Mouse (Mus musculus): ENCODE results near the gene Gm16867. TPM values are rescaled to one million over a fixed set of nuclear protein-coding genes. Genes with fewer than 3 reads are reported as not detected.
"Not testable (repeated sequence)": the region's sequence is repeated elsewhere in the genome, so short reads cannot be mapped to it uniquely, and the experiment has no call there.

Gene Gm16867
- not detected in 2 replicates for polyA plus RNA-seq (2012; rRNA removed)

GRCm38 (mm10) chr14:69503174-69503573, at the start of gene Gm16867:
TSS of gene Gm16867 (minus strand) at chr14:69503362.
- not testable (repeated sequence) for H3K27ac ChIP-seq (ENCODE audit: insufficient read depth, low read length); H3K4me3 ChIP-seq (replicated peaks; ENCODE audit: insufficient read depth, low read depth, low read length); H3K27me3 ChIP-seq (ENCODE audit: control insufficient read depth, insufficient read depth, low read length); DNase-seq; H3K4me1 ChIP-seq (ENCODE audit: control insufficient read depth, insufficient read depth, low read length)
- WGBS = no CpG with 5 or more reads among the region's 29 CpGs

- H3K4me3 ChIP-seq (replicated peaks; ENCODE audit: insufficient read depth, low read depth, low read length); H3K27ac ChIP-seq (ENCODE audit: insufficient read depth, low read length); DNase-seq; H3K27me3 ChIP-seq (ENCODE audit: control insufficient read depth, insufficient read depth, low read length); H3K4me1 ChIP-seq (ENCODE audit: control insufficient read depth, insufficient read depth, low read length): not testable (repeated sequence)
- no CpG with 5 or more reads among the region's 4 CpGs for WGBS
These were observed 44.1 kb upstream of the Gm16867 start for GRCm38 (mm10) chr14:69547310-69547709.

DNA sequence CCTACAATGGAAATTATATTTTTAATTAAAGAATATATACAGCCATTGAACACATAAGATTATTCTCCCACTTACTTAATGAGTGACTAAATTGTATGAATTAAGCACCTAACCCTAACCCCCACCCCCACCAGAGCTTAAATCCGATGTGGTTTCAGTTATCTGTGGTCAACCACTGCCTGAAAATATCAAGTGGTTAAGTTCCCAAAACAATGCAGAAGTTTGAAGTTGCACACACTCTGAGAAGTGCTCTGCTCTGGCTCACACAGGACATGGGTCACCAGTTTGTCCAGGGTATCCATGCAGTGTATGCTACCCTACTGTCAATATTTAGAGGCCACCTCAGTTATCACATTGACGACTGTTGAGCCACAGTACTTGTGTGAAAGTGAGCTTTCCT, 41.9 kb upstream of the Gm16867 start:
- not testable (repeated sequence) for H3K27ac ChIP-seq (ENCODE audit: insufficient read depth, low read length); H3K4me3 ChIP-seq (replicated peaks; ENCODE audit: insufficient read depth, low read depth, low read length); DNase-seq; H3K27me3 ChIP-seq (ENCODE audit: control insufficient read depth, insufficient read depth, low read length); H3K4me1 ChIP-seq (ENCODE audit: control insufficient read depth, insufficient read depth, low read length)
- no CpG with 5 or more reads among the region's 2 CpGs for WGBS

GRCm38 (mm10) chr14:69544033-69544432, 40.9 kb upstream of the Gm16867 start:
- not testable (repeated sequence) for H3K27ac ChIP-seq (ENCODE audit: insufficient read depth, low read length); H3K4me3 ChIP-seq (replicated peaks; ENCODE audit: insufficient read depth, low read depth, low read length); H3K4me1 ChIP-seq (ENCODE audit: control insufficient read depth, insufficient read depth, low read length); H3K27me3 ChIP-seq (ENCODE audit: control insufficient read depth, insufficient read depth, low read length); DNase-seq
- no CpG with 5 or more reads among the region's 7 CpGs for whole genome bisulfite sequencing

GRCm38 (mm10) chr14:69542695-69543094, 39.5 kb upstream of the Gm16867 start:
- no CpG with 5 or more reads among the region's 7 CpGs for WGBS
- not testable (repeated sequence) for H3K27me3 ChIP-seq (ENCODE audit: control insufficient read depth, insufficient read depth, low read length); H3K4me3 ChIP-seq (replicated peaks; ENCODE audit: insufficient read depth, low read depth, low read length); H3K27ac ChIP-seq (ENCODE audit: insufficient read depth, low read length); DNase-seq; H3K4me1 ChIP-seq (ENCODE audit: control insufficient read depth, insufficient read depth, low read length)

GRCm38 (mm10) chr14:69540113-69540512, 37.0 kb upstream of the Gm16867 start:
- not testable (repeated sequence) for H3K4me1 ChIP-seq (ENCODE audit: control insufficient read depth, insufficient read depth, low read length); DNase-seq; H3K4me3 ChIP-seq (replicated peaks; ENCODE audit: insufficient read depth, low read depth, low read length); H3K27ac ChIP-seq (ENCODE audit: insufficient read depth, low read length); H3K27me3 ChIP-seq (ENCODE audit: control insufficient read depth, insufficient read depth, low read length)
- WGBS = no CpG with 5 or more reads among the region's 5 CpGs

GRCm38 (mm10) chr14:69536539-69536938, 33.4 kb upstream of the Gm16867 start:
- not testable (repeated sequence) for DNase-seq; H3K4me1 ChIP-seq (ENCODE audit: control insufficient read depth, insufficient read depth, low read length); H3K4me3 ChIP-seq (replicated peaks; ENCODE audit: insufficient read depth, low read depth, low read length); H3K27ac ChIP-seq (ENCODE audit: insufficient read depth, low read length); H3K27me3 ChIP-seq (ENCODE audit: control insufficient read depth, insufficient read depth, low read length)
- no CpG with 5 or more reads among the region's 7 CpGs for WGBS

DNA sequence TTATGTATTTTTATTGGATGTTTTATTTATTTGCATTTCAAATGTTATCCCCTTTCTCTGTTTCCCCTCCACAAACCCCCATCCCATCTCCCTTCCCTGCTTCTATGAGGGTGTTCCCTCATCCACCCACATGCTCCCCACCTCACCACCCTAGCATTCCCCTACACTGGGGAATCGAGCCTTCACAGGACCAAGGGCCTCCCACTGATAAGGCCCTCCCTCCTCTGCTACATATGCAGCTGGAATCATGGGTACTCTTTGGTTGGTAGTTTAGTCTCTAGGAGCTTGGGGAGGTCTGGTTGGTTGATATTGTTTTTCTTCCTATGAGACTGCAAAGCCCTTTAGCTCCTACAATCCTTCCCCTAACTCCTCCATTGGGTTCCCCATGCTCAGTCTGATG, 23.0 kb upstream of the Gm16867 start:
- DNase-seq; H3K4me3 ChIP-seq (replicated peaks; ENCODE audit: insufficient read depth, low read depth, low read length); H3K27me3 ChIP-seq (ENCODE audit: control insufficient read depth, insufficient read depth, low read length); H3K27ac ChIP-seq (ENCODE audit: insufficient read depth, low read length); H3K4me1 ChIP-seq (ENCODE audit: control insufficient read depth, insufficient read depth, low read length): not testable (repeated sequence)
- WGBS = no CpG with 5 or more reads among the region's 1 CpGs

DNA sequence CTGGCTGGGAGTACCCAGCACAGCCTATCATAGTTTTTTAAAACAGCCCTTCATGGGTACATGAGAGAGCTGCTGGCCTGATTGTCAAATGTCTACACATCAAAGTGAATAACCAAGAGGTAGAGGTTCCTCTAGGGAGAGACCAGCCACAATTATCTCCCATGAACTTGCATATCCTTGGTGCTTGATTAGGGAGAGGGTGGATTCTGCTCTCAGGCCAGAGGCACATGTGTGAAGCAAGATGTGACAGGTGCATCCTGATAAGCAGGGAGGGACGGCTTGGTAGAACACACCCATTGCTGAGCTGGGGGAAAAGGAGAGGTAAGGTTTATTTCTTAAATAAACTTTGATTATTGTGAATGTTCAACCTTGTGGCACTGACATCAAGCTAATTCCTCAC, 19.8 kb upstream of the Gm16867 start:
- WGBS = no CpG with 5 or more reads among the region's 1 CpGs
- H3K27me3 ChIP-seq (ENCODE audit: control insufficient read depth, insufficient read depth, low read length); H3K27ac ChIP-seq (ENCODE audit: insufficient read depth, low read length); H3K4me1 ChIP-seq (ENCODE audit: control insufficient read depth, insufficient read depth, low read length); DNase-seq; H3K4me3 ChIP-seq (replicated peaks; ENCODE audit: insufficient read depth, low read depth, low read length): not testable (repeated sequence)

DNA sequence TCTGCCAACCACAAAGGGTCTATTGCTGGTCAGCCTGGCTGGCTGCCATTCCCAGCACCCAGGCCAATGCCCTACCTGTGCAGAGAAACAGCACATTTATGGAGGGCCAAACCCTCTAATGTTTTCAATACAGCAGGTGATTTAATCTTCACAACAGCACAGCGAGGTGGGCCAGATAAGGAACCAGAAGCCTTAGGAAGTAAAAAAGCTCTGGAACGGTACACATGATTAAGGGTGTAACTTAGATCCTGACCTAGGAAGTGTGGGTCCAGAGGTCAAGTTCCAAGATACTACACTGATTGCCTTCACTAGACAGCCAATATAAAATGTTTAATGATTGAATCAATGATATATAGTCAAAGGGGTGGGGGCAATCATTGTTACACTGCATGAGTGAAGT, 17.6 kb upstream of the Gm16867 start:
- H3K27me3 ChIP-seq (ENCODE audit: control insufficient read depth, insufficient read depth, low read length); DNase-seq; H3K4me3 ChIP-seq (replicated peaks; ENCODE audit: insufficient read depth, low read depth, low read length); H3K27ac ChIP-seq (ENCODE audit: insufficient read depth, low read length); H3K4me1 ChIP-seq (ENCODE audit: control insufficient read depth, insufficient read depth, low read length): not testable (repeated sequence)
- no CpG with 5 or more reads among the region's 2 CpGs for WGBS

GRCm38 (mm10) chr14:69512449-69512848, 9.3 kb upstream of the Gm16867 start, which contains the start of gene Gm27179:
TSS of gene Gm27179 (minus strand) at chr14:69512549.
- not testable (repeated sequence) for H3K4me1 ChIP-seq (ENCODE audit: control insufficient read depth, insufficient read depth, low read length); H3K27me3 ChIP-seq (ENCODE audit: control insufficient read depth, insufficient read depth, low read length); H3K4me3 ChIP-seq (replicated peaks; ENCODE audit: insufficient read depth, low read depth, low read length); DNase-seq; H3K27ac ChIP-seq (ENCODE audit: insufficient read depth, low read length)
- no CpG with 5 or more reads among the region's 2 CpGs for WGBS

DNA sequence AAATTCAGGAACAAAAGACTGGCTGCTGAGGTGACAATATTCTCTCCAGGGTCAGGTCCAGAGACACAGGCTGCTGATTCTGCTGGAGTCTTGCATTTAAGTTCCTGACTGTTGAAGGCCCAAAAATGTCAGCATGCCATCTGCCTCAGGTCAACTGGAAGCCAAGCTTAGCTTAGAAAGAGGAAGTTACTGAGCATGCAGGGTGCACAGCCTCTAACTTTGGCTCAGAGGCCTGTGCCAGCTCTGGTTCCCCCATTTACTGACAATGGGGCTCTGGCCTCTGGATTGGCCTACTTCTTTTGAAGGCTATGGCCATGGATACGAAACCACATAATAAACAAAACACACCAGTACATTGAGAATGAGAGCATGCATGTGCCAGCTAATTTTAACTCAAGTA, 3.8 kb upstream of the Gm16867 start:
- H3K27ac ChIP-seq (ENCODE audit: insufficient read depth, low read length); H3K4me3 ChIP-seq (replicated peaks; ENCODE audit: insufficient read depth, low read depth, low read length); H3K27me3 ChIP-seq (ENCODE audit: control insufficient read depth, insufficient read depth, low read length); DNase-seq; H3K4me1 ChIP-seq (ENCODE audit: control insufficient read depth, insufficient read depth, low read length): not testable (repeated sequence)
- WGBS = no CpG with 5 or more reads among the region's 1 CpGs

GRCm38 (mm10) chr14:69502440-69503150, 567 bp downstream of the Gm16867 start:
- not testable (repeated sequence) for H3K27ac ChIP-seq (ENCODE audit: insufficient read depth, low read length); DNase-seq
- WGBS = no CpG with 5 or more reads among the region's 73 CpGs

More at GRCm38 (mm10) chr14:69502440-69503150, 567 bp downstream of the Gm16867 start:
- H3K4me1 ChIP-seq (ENCODE audit: control insufficient read depth, insufficient read depth, low read length); H3K27me3 ChIP-seq (ENCODE audit: control insufficient read depth, insufficient read depth, low read length); H3K4me3 ChIP-seq (replicated peaks; ENCODE audit: insufficient read depth, low read depth, low read length): not testable (repeated sequence)

All from cerebellum, adult 2 months (tissue).